Mouse (Mus musculus) CH12.LX (cell line): ENCODE results near the gene Mctp2.

Experiments
- CTCF ChIP-seq, 2 experiments: IDR thresholded peaks in 1 of 2; conservative IDR thresholded peaks in 1 of 2; 2 replicates each; pipeline ENCODE4 v1.5.1; 2011 to 2012; ENCODE audit warnings: low read depth in 2 of 2, low read length in 2 of 2, improper control_type of control experiment in 1 of 2, inconsistent platforms in 1 of 2, mild to moderate bottlenecking in 1 of 2, moderate library complexity in 1 of 2
- MAFK ChIP-seq: IDR thresholded peaks from 2 replicates; pipeline ENCODE4 v1.6.1; 2011; ENCODE audit warnings: low read length, improper control_type of control experiment; ENCODE audit not compliant: insufficient replicate concordance
- UBTF ChIP-seq: IDR thresholded peaks from 2 replicates; pipeline ENCODE4 v1.6.1; 2012; ENCODE audit warnings: low read depth, mild to moderate bottlenecking, inconsistent platforms, low read length, improper control_type of control experiment, moderate library complexity

DNA sequence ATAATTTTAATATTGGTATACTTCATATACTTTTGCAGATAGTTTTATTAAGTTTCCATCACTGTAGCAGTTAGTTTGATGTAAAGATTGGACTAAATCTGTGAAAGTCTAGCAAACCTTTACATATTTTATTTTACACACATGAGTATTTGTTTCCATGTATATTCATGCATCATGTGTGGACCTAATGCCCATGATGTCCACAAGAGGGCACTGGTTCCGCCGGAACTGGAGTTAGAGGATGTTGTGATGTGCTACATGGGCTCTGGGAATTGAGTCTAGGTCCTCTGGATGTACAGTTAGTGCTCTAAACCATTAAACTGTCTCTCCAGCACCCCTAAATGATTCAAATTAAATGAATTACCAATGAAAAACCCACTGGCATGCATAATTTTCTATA lies 37.3 kb upstream of the Mctp2 start:
- TF ChIP-seq MAFK (no peak), UBTF (no peak), CTCF (conservative IDR thresholded peaks at IDR 0.05 in 1 of 2, IDR thresholded peaks at IDR 0.05 in 1 of 2; ENCODE audit: low read depth in 2 of 2, low read length in 2 of 2) (peak; percentile 24 to 34; a peak in 2 of 4 replicates)
